Mouse (Mus musculus) neural tube, embryonic 11.5 days (tissue): Measurements from ENCODE around the gene Gm10358. TPM values are rescaled to one million over a fixed set of nuclear protein-coding genes. Genes with fewer than 3 reads are reported as not detected.
"Not testable (repeated sequence)": the region's sequence is repeated elsewhere in the genome, so short reads cannot be mapped to it uniquely, and the experiment has no call there.

Experiments
- ATAC-seq: fragments of 200-750 bp; cut with Nextera tagmentation; 2 replicates; pipeline ENCODE4 v1.8.0; 2017; ENCODE audit warnings: moderate number of reproducible peaks, mild to moderate bottlenecking, moderate TSS enrichment, moderate library complexity; ENCODE audit not compliant: insufficient read depth, low FRiP score, low TSS enrichment
- DNase-seq: peaks from one replicate; pipeline ENCODE4 v3.0.0-alpha.2; 2015; ENCODE audit warnings: low spot score
- H3K27ac ChIP-seq: fragments of 300-500 bp; sonication (generic); 2 replicates; pipeline ENCODE4 v1.5.1; 2014; ENCODE audit warnings: low read depth, mild to moderate bottlenecking, low read length
- H3K27me3 ChIP-seq: fragments of 300-500 bp; sonication (generic); 2 replicates; pipeline ENCODE4 v1.6.1; 2014; ENCODE audit warnings: mild to moderate bottlenecking, low read length, mixed read lengths; ENCODE audit not compliant: control insufficient read depth, insufficient read depth
- H3K36me3 ChIP-seq: fragments of 300-500 bp; sonication (generic); 2 replicates; pipeline ENCODE4 v1.6.1; 2014; ENCODE audit warnings: mild to moderate bottlenecking, low read length, moderate library complexity, mixed read lengths; ENCODE audit not compliant: control insufficient read depth, insufficient read depth
- H3K4me1 ChIP-seq: fragments of 300-500 bp; sonication (generic); 2 replicates; pipeline ENCODE4 v1.6.1; 2014; ENCODE audit warnings: low read length, mixed read lengths; ENCODE audit not compliant: control insufficient read depth, insufficient read depth
- H3K4me2 ChIP-seq: fragments of 300-500 bp; sonication (generic); 2 replicates; pipeline ENCODE4 v1.6.1; 2014; ENCODE audit warnings: low read depth, mild to moderate bottlenecking, moderate library complexity
- H3K4me3 ChIP-seq: fragments of 300-500 bp; sonication (generic); 2 replicates; pipeline ENCODE4 v1.5.1; 2014; ENCODE audit warnings: low read depth, low read length
- H3K9ac ChIP-seq: fragments of 300-500 bp; sonication (generic); 2 replicates; pipeline ENCODE4 v1.6.1; 2014; ENCODE audit warnings: mild to moderate bottlenecking, low read length
- H3K9me3 ChIP-seq: fragments of 300-500 bp; sonication (generic); 2 replicates; pipeline ENCODE4 v1.6.1; 2016; ENCODE audit warnings: low read length; ENCODE audit not compliant: control insufficient read depth
- WGBS: fragments of 180-500 bp; shearing (Covaris S2); extraction: QIAGEN DNeasy Blood & Tissue Kit; methylation state at CpG from one replicate; pipeline ENCODE4 v1.1.7; 2014; 5-methylcytosine and 5-hydroxymethylcytosine counted together
- polyA plus RNA-seq: library from polyadenylated mRNA; unstranded; fragments of >200 nt; fragmentation: Nextera tagmentation; extraction: Ambion mirVana; gene quantifications from 2 replicates; pipeline ENCODE4 v1.2.1, GENCODE M21; 2014

Gm10358 gene
- not detected in 2 replicates for polyA plus RNA-seq

GRCm38 (mm10) chr8:75406489-75406888 lies at the start of gene Gm10358:
Gene Gm10358, minus strand, starts transcription at chr8:75406589.
- Histone ChIP-seq H3K4me2 (no peak within 1 kb of the TSS), H3K27ac (no peak within 1 kb of the TSS), H3K9me3 (no peaks in the 10 kb centered on the region), H3K9ac (no peak within 1 kb of the TSS), H3K4me1 (no peaks in the 10 kb centered on the region), H3K4me3 (no peak within 1 kb of the TSS), H3K27me3 (no peaks in the 10 kb centered on the region), H3K36me3 (no peaks in the 10 kb centered on the region)
- DNase-seq (no peak), ATAC-seq (no peak)
- WGBS: over 99% methylated on average over 5 of the region's 5 CpGs

GRCm38 (mm10) chr8:75448394-75448793 lies 42.0 kb upstream of the Gm10358 start, which contains the start of gene Iqcm:
Gene Iqcm, plus strand, starts transcription at chr8:75448694.
- ATAC-seq (no peak), DNase-seq (no peak)
- no peaks in the 10 kb centered on the region for H3K36me3 ChIP-seq
- no peaks in the 10 kb centered on the region for H3K27me3 ChIP-seq
- no peaks in the 10 kb centered on the region for H3K4me1 ChIP-seq
- H3K4me3 ChIP-seq: no peak within 1 kb of the TSS
- H3K4me2 ChIP-seq: no peak within 1 kb of the TSS
- no peak within 1 kb of the TSS for H3K27ac ChIP-seq
- 93% methylated on average over 7 of the region's 7 CpGs for WGBS
- H3K9ac ChIP-seq: no peak within 1 kb of the TSS
- H3K9me3 ChIP-seq: no peaks in the 10 kb centered on the region

- DNase-seq, H3K9me3 ChIP-seq, H3K9ac ChIP-seq, H3K27me3 ChIP-seq, H3K4me2 ChIP-seq, H3K27ac ChIP-seq, ATAC-seq, H3K4me1 ChIP-seq, H3K4me3 ChIP-seq, H3K36me3 ChIP-seq: not testable (repeated sequence)
- WGBS: 87% methylated on average over 3 of the region's 3 CpGs
Observed at GRCm38 (mm10) chr8:75415696-75416095, 9.3 kb upstream of the Gm10358 start.

GRCm38 (mm10) chr8:75384770-75385290 lies 21.6 kb downstream of the Gm10358 start:
- Histone ChIP-seq H3K27me3 (no peaks in the 10 kb centered on the region), H3K4me2 (no peak overlapping the region), H3K9ac (no peak overlapping the region), H3K4me1 (no peaks in the 10 kb centered on the region), H3K4me3 (no peak overlapping the region), H3K27ac (no peak overlapping the region), H3K9me3 (no peaks in the 10 kb centered on the region), H3K36me3 (no peaks in the 10 kb centered on the region)
- ATAC-seq (no peak), DNase-seq (no peak)
- 86% methylated on average over 4 of the region's 4 CpGs for WGBS

- no peak overlapping the region for H3K9ac ChIP-seq
- H3K36me3 ChIP-seq: no peaks in the 10 kb centered on the region
- H3K9me3 ChIP-seq: no peaks in the 10 kb centered on the region
- H3K4me1 ChIP-seq: no peaks in the 10 kb centered on the region
- no peak overlapping the region for H3K4me2 ChIP-seq
- no peak overlapping the region for H3K4me3 ChIP-seq
- ATAC-seq (no peak), DNase-seq (no peak)
- H3K27me3 ChIP-seq: no peaks in the 10 kb centered on the region
- WGBS: 48% methylated on average over 1 of the region's 1 CpGs
- H3K27ac ChIP-seq: no peak overlapping the region
Observed at GRCm38 (mm10) chr8:75375530-75376123, 30.8 kb downstream of the Gm10358 start.

GRCm38 (mm10) chr8:75372006-75372405 lies 34.4 kb downstream of the Gm10358 start:
- Histone ChIP-seq H3K36me3 (no peaks in the 10 kb centered on the region), H3K27ac (no peak overlapping the region), H3K9me3 (no peaks in the 10 kb centered on the region), H3K27me3 (no peaks in the 10 kb centered on the region), H3K4me2 (no peak overlapping the region), H3K9ac (no peak overlapping the region), H3K4me3 (no peak overlapping the region), H3K4me1 (no peaks in the 10 kb centered on the region)
- 99% methylated on average over 2 of the region's 2 CpGs for WGBS
- DNase-seq: no peak
- no peak for ATAC-seq

Other genes with a start within 250 kb of the Gm10358 start
- 0.16 and 0.33 TPM in 2 replicates for gene Rasd2, start 192.6 kb downstream of the Gm10358 start, polyA plus RNA-seq
- not detected in 2 replicates for gene Iqcm, start 42.1 kb upstream of the Gm10358 start, polyA plus RNA-seq